22 mouse cellular contexts compared by ENCODE assay signal in genomic region chr3:38327286-38327685, GRCm38 (mm10).
DNase-seq lines count a peak whose midpoint lies in the region; ATAC-seq and TF ChIP-seq lines count a peak whose summit lies in the region.
"Had no signal": no experiment of that assay in that cellular context is flagged by ENCODE, and none has a peak within 500 bp of the region (broad histone marks: within the 10 kb centered on the region; RNA-seq: fewer than 3 reads in every experiment).

No protein-coding gene starts in this region.

- H3K27ac ChIP-seq in kidney, adult 2 months (ENCODE audit: insufficient read depth, low read depth, low read length) = no peak overlapping the region
- H3K27ac ChIP-seq: embryonic facial prominence, embryonic 13.5 days; forebrain, embryonic 13.5 days; heart, adult 2 months; heart, embryonic 15.5 days; hindbrain, embryonic 13.5 days; hindbrain, postnatal 0 days had no signal

- DNase-seq in frontal cortex, postnatal 25 days (ENCODE audit: low spot score in 2 of 2) = no peak
- DNase-seq in left cerebral cortex, postnatal 25 days (ENCODE audit: low spot score in 2 of 2) = peak; percentile 17 to 78
- DNase-seq in left cerebral cortex, postnatal 10 days (ENCODE audit: extremely low spot score in 1 of 2, low spot score in 2 of 2) = no peak
- DNase-seq in left cerebral cortex, postnatal 36 days (ENCODE audit: low spot score in 2 of 2) = peak; percentile 26 to 39
- no peak for DNase-seq in cerebellum, adult 11-12 months
- DNase-seq in kidney, adult 2 months = no peak
- DNase-seq: adrenal gland, postnatal 10 days; B cell, adult 2 months; cerebellum, adult 9-11 months; cerebellum, postnatal 36 days; forebrain, postnatal 0 days; gastrocnemius, postnatal 14 days; heart, adult 2 months; heart, postnatal 14 days had no signal

- H3K4me3 ChIP-seq in kidney, adult 2 months (ENCODE audit: insufficient read depth, low read depth, low read length) = no peak overlapping the region
- H3K4me3 ChIP-seq: embryonic facial prominence, embryonic 13.5 days; forebrain, embryonic 13.5 days; heart, adult 2 months; heart, embryonic 15.5 days; hindbrain, embryonic 13.5 days had no signal

- ATAC-seq in frontal cortex, adult (ENCODE audit: low TSS enrichment) = peak; percentile 92
- ATAC-seq: CD4-positive, CD25-positive, alpha-beta regulatory T cell, adult 4 months; forebrain, embryonic 13.5 days; forebrain, postnatal 0 days; hindbrain, postnatal 0 days had no signal

- TF ChIP-seq POLR2A in kidney, adult 2 months (IDR thresholded peaks at IDR 0.05; ENCODE audit: low read depth, low read length) = no peak

- no peaks in the 10 kb centered on the region for H3K27me3 ChIP-seq in kidney, adult 2 months (replicated peaks; ENCODE audit: control insufficient read depth, insufficient read depth, low read length)
- H3K27me3 ChIP-seq: embryonic facial prominence, embryonic 13.5 days; forebrain, embryonic 13.5 days; heart, embryonic 15.5 days; hindbrain, embryonic 13.5 days had no signal

- no peaks in the 10 kb centered on the region for H3K36me3 ChIP-seq in kidney, adult 2 months (ENCODE audit: control insufficient read depth, insufficient read depth, low read length)
- H3K36me3 ChIP-seq: embryonic facial prominence, embryonic 13.5 days; G1E; heart, embryonic 15.5 days; hindbrain, embryonic 13.5 days had no signal

- intact Hi-C loops in left cerebral cortex, postnatal 25 days (cut with DNase I) = loop anchor here (5.0 kb wide), 2 partner anchors 120 to 380 kb away; no protein-coding TSS in a partner anchor
- intact Hi-C loops in left cerebral cortex, postnatal 10 days (cut with DNase I) = no loop called here
- intact Hi-C loops in left cerebral cortex, postnatal 36 days (cut with DNase I) = loop anchor here (5.0 kb wide), 1 partner anchor 155 kb away; the partner anchor contains the start of gene Ankrd50

- no peaks in the 10 kb centered on the region for H3K4me1 ChIP-seq in kidney, adult 2 months (ENCODE audit: control insufficient read depth, insufficient read depth, low read length)

- TF ChIP-seq CTCF in kidney, adult 2 months (conservative IDR thresholded peaks at IDR 0.05; ENCODE audit: insufficient read depth, insufficient read length, low read depth, low read length) = no peak

- WGBS in kidney, adult 2 months = 92% methylated on average over 2 of the region's 2 CpGs

Comparison
In these comparisons a context has a peak if more than half of its experiments do, and no peak if none do; other contexts are left out.
1. DNase-seq: peak in left cerebral cortex, postnatal 25 days (2 of 2) and left cerebral cortex, postnatal 36 days (2 of 2); none in frontal cortex, postnatal 25 days (0 of 2), left cerebral cortex, postnatal 10 days (0 of 2), cerebellum, adult 11-12 months (single experiment) and kidney, adult 2 months (single experiment).